Mouse (Mus musculus): ENCODE measurements at regions not wholly inside any gene's neighbourhood (a gene's known extent, or its start where the extent isn't known, plus 50 kb on each side); places are given as distances from the start of the nearest gene placed in this dataset.

DNA sequence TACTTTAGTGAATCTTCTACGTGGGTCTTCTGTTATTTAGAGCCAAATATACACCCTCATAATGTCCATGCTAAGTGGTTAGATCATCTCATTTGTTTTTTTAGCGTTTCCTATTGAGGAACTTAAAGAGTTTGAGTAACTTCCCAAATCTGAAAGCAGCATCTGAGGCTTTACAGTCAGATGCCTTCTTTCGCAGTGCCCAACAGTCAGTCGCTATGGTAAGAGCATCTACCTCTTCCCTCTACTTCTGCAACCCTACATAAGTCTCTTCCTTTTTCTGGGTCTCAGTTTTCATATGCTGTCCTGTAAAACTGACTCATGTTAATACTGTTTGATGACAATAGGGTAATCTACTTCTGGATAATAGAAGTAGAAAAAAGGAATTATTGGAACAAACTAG is 146.8 kb downstream of the Ktn1 start:
- DNase-seq (ENCODE audit: low read depth, low spot score): no peak

DNA sequence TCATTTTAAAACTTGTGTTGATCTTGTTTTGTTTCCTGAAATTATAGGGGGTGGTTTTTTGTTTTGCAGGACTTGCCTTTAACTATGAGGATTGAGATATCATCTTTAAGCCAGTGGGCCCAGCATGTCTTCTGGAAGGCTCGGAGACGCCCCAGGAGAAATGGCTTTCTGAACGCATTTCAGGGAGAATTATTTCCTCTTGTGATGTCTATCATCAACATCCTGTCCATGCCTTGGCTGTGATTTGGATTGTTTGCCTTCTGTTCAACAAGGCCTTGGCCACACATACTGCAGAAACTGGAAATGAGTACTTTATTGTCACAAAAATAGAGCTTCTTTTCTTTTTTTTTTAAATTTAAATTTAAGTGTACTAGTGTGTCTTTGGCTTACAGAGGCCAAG is 150.0 kb downstream of the Ktn1 start:
- no peak for DNase-seq (ENCODE audit: low read depth, low spot score)

DNA sequence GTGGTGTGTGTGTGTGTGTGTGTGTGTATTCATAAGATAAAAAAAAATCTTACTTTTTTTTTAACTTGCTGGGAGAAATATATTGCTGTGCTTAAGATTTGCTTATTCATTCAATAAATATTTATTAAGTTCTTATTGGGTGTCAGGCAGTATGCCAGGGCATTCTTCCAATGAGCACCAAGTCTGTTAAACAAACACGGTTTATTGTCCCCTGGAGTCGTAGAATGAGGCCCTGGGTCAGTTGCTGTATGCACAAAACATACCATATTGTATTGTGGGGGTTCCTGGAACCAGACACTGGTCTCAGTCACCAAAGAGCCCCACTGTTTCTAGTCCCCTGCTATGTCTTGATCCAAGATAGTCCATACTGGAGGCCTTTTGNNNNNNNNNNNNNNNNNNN is 151.3 kb downstream of the Ktn1 start:
- DNase-seq (ENCODE audit: low read depth, low spot score): no peak

DNA sequence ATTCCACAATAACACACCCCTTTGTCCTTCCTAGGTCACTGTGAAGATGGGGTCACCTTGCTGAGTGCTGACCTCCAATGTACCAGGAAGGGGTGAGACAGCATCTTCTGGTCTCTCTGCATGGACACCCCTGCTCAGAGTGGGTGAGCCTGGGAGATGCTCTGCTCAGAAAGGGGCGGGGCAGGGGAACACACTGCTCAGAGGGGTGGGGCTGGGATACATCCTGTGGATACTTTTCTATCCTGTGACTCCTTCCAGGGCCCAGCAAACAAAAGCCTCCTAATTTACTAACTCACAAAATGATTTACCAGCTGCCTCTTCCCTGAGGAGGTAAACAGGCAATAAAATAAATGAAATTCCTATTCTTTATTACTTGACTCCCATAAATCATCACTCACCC is 157.0 kb downstream of the Ktn1 start:
- DNase-seq (ENCODE audit: low read depth, low spot score): no peak

DNA sequence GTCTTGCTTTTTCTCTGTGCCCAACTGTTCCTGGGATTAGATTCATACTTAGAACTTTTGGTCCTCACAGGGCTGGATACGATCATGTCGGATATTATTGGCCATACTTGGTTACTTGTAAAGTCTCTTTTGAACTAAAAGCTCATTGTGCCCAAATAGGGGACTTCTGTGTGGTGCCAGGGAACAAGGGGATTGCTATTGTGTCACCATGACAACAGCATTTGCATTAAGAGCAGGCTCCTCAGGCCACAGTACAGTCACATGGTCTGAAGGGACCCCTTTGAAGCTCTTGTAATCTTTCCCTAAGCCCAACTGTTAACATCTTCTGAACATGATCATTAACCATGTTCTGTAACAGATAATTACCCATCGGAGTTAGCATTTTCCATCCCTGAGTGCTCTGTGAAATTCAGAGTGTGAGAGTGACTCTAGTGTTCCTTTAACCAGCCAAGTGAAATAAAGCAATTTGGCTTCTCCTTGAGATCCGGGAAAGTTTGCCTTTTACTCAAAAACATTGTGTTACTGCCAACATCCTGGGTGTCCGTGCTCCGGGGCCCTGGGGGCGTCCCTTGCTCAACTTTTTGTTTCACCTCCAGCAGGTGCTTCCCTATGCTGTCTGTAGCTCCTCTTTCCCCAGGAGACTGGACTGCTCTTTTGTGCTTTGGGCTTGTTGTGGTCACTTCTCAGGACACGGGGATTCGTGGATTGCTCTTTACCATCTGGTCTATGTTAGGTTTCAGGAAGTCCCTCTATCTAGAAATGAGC is 157.7 kb downstream of the Ktn1 start:
- no peak for DNase-seq (ENCODE audit: low read depth, low spot score)

DNA sequence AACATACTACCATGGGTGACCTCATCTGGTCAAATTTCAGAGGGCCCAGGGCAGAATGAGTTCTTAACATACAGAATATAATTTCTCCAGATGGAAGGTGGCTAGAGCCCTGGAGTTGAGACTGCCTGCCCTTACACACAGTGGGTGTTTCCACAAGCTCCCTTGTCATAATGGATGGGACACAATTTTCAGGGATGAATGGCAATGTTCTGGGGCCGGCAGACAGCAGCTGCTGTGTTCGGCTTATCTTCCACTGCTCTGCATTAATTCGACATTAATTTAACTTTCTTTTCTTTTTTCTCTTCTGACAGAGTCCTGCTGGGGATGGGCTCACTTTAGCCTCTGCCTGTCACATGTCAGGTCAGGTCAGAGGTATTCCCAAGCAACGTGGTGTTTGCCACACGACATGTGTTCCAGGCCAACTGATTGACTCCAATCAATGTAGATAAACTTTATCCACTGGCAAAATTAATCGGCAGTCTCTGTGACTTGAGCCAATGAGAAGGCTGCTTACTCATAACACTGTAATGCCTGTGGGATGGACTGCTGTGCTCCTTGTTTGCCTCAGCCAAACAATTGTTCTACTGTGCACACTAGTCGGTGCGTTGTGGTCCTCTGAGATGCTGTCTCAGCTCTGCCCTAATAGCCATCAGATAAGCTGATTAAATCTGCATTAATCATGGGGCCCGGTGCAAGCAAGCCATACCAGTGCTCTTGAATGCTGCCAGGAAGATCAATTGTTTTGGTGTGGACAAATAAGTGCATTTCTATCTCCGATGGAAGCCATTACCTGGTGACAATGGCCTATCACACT is 160.1 kb downstream of the Ktn1 start:
- DNase-seq (ENCODE audit: low read depth, low spot score): no peak

DNA sequence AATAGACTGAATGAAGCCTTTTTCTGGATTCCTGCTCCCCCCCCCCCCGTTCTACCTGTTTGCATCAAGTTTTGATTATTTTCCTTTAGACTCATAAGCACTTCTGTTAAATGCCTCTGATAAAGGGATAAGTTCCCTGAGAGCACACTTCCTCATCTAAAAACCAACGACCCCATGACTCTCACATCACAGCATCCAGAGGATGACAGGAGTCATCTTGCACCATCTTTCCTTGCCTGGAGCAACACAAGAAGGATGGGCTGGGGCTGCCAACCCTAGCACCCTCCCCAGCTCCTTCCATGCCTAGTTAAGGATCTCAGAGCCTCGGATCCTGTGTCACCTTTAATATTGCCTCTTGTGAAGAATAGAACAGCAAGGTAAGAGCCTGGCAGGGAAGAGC is 170.0 kb downstream of the Ktn1 start:
- DNase-seq (ENCODE audit: low read depth, low spot score): no peak

DNA sequence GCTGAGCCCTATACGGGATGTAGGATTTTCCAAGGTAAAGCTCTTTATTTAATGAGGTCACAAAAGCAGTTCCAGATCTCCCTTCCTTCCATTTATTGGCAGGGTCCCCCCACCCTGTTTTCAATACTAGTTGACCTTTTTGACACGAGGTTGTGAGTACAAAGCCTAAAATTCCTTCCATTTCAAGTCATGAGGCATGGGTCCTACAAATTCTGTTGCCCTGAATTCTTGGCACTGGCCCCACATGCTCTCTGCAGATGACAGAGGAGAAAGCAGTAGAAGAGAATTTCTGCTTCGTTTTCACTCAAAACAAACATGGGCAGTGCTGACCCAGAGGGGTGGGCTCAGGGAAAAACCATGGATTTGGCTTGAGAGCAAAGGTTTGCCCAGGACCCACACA is 170.4 kb downstream of the Ktn1 start:
- no peak for DNase-seq (ENCODE audit: low read depth, low spot score)

DNA sequence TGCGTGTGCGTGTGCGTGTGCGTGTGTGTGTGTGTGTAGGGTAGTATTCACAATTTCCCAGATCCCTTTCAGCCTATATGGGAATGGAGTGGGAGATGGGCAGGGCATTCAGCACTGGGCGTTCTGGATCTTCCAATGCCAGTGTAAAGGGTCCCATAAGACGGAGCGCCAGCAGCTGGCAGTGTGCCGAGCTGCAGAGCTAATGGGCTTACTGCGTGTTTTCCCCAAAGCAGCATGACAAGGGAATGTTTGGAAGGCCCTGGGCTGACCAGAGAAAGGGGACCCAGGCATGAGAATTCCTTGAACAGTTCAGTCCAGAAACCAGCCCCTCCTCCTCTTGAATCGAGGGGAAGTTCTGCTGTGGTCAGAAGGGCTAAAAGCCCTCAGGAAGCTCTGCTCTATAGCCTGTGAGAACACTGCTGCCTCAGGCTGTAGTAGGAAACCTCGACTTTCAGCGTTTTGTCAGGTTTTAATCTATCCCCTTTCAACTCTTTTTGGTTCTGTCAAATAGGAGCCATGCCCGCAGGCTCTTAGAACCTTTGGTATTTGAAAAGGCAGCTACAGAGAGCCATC is 172.4 kb downstream of the Ktn1 start:
- DNase-seq (ENCODE audit: low read depth, low spot score): no peak

DNA sequence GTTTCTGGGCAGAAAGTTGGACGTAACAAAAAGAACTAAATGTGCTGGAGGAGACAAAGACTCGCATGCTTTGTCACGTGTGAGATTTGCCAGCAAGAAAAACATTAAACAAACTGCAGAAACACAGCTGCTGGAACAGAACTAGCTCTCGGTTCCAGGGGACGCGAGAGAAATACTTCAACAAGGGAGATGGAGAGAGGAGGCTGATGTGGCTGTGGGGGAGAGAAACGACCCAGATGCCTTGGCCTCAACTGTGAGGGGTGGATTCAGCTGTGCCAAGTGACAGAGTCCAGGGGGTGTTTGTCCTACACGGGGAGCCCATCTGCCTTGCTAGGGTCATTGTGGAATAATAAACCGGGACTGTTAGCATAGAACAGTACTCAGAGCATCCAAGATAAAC is 174.9 kb downstream of the Ktn1 start:
- DNase-seq (ENCODE audit: low read depth, low spot score): no peak

DNA sequence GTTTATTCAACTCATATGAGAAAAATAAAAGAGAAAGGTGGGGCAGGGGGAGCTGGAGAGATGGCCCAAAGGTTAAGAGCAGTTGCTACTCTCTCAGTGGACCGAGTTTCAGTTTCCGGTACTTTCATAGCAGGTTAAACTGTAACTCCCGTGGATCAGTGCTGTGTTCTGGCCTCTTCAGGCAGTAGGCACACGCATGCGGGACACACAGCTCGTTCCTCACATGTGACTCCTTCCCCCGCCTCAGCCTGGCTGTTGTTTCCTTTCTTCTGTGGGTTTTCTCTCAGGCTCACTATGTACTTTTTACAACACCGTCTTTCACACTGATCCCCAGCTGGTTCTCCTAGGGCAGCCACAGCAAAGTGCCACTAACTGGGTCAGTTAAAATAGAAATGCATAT is 175.4 kb downstream of the Ktn1 start:
- DNase-seq (ENCODE audit: low read depth, low spot score): peak; percentile 2

DNA sequence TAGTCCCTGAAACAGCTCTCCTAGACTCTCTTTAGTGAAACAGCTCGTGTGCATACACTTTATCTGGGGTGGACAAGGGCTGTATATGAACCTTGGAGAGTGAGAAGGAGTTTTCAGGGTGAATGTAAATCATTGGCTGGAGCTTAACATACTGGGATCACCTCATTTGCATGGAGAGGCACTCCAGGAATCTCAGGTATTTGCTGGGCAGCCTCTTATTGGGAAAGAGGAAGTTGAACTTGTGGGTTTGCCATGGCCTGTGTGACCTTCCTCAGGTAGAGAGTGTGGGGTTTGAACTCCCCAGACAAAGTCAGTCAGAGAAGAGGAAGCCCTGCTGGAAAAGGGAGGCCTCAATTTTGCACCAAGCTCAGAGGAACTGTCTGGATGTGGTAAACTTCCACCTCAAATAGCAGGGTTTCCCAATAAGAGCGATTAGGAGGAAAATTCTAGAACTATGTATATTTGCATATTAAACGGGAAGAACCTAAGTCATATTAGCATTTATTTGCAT is 177.3 kb downstream of the Ktn1 start:
- DNase-seq (ENCODE audit: low read depth, low spot score): no peak

DNA sequence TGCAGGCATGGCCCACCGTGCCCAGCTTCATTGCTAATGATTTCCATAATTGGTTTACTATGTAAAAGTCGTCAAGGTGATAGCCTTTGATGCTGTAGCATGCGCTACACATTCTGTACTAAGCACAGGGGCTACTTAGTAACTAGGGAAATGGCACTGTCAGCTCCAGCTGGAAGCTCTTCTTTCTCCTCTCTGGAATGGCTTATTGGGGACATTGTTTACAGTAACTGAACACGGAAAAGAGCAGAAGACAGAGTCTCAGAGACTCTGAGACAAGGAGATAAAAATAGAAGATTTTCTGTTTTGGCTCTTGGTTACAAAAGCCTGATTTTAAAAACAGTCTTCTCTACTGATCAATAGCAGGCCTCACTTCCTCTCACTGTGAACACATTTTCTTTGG is 178.3 kb downstream of the Ktn1 start:
- DNase-seq (ENCODE audit: low read depth, low spot score): no peak

DNA sequence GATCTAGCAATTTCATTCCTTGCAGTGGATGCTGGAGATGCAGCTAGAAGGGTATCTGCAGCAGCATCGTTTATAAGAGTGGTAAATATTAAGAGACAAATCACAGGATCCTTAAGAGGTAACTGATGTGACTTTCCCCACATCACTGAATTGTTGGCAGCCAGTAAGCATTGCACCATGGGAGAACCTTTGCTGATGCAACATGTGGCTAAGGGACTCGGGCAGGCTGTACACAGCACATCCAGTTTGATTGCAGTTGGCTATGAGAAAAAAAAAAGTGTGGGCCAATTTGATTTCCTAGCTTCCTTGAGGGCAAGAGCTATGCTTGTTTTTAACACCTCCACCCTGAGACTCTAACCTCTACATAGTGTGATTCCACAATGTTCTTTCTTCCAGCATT is 179.4 kb downstream of the Ktn1 start:
- DNase-seq (ENCODE audit: low read depth, low spot score): no peak

DNA sequence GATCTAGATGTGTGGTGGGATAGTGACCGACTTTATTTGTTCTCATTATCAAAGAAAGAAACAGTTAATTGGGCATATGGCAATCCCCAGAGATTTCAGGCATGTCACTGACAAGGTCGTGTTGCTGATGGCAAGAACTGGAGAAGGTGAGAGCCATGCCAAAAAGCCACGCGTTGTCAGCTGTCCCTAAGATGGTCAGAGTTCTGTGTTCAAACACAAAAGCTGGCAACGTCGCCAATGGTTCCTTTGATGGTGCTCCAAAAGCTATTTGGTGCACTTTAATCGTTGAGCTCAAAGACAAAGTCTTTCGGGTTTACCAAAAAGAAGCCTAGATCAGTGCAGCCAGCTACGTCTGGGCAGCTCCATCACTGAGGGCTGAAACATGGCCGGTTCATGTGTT is 185.4 kb downstream of the Ktn1 start:
- DNase-seq (ENCODE audit: low read depth, low spot score): no peak

DNA sequence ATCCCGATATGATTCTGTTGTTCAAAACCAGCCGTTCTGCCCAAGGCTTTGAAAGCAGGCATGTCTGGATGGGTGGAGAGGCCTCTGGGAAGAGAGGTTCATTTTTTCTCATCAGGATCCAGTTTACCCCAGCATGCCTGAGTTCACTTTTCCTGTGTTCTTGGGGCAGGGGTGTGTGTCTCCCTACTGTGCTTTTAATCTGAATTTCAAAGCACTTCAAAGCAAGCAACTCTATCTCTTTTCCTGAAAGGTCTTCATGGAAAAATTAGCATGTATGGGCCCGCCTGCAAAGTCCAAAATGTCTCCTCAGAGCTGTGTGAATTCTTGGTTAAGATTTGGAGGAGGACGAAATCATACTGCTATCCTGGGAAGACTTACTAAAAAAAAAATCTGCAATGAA is 187.2 kb downstream of the Ktn1 start:
- DNase-seq (ENCODE audit: low read depth, low spot score): no peak

DNA sequence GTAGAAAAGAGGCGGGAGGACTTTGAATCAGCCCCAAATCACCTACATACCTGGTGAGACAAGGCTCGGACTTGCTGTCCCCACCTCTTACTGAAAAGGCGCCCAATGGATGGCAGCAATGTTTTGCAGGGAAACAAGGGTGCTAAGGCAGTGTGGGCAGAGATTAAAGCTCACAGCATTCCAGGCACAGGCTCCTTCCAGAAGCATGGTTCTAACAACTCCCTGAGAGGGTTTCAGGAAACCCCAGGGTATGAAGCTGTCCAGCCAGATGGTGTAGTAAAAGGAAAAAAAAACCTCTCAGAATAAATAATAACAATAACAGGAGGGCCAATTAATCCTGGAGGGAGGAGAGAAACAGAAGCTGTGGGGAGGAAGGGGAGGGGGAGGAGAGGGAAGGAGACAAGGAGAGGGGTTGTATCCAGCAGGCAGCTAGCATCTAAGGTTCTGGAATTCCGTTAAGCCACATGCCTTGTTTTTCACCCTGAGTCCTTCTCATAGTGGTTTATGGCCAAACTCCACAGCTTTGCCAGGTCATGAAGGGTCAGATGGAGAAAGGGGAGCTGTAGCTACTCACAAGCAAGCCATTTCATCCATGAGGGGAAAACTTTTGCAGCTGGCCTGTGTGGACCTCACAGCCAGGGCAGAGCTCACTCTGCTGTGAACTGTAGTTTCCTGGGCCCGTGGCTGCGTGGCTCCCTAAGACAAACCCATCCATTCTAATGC is 191.4 kb downstream of the Ktn1 start:
- no peak for DNase-seq (ENCODE audit: low read depth, low spot score)

DNA sequence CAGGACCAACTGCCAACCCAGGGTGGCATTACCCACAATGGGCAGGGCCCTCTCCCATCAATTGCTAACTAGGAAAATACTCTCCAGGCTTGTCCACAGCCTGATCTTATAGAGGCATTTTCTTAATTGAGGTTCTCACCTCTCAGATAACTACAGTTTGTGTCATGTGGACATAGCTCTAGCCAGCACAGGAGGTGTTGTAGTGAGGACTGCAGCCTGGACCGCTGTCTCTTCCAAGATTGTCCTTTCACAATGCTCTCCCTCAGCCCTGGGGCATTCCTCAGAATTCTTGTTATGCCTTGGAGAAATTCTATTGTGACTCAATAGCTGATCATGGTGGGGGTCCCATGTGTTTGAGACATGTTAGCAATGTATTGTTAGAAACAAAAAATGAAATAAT is 196.1 kb downstream of the Ktn1 start:
- no peak for DNase-seq (ENCODE audit: low read depth, low spot score)

DNA sequence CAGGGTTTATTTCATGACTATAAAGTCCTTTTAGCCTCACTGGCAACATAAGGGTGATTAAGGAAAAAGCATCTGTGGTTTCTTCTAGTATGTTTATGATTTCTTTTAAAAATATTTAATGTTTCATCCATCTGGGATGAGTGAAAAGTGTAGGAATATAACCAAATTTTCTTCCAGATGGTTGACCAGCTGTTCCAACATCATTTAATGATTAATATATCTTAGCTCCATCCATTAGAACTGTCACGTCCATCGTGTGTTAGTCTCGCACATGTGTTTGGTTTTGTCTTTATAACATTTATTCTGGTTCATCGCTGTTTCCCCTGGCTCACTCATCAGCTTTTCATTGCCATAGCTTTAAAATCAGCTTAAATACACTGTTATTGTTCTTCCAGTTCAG is 200.6 kb downstream of the Ktn1 start:
- no peak for DNase-seq (ENCODE audit: low read depth, low spot score)

DNA sequence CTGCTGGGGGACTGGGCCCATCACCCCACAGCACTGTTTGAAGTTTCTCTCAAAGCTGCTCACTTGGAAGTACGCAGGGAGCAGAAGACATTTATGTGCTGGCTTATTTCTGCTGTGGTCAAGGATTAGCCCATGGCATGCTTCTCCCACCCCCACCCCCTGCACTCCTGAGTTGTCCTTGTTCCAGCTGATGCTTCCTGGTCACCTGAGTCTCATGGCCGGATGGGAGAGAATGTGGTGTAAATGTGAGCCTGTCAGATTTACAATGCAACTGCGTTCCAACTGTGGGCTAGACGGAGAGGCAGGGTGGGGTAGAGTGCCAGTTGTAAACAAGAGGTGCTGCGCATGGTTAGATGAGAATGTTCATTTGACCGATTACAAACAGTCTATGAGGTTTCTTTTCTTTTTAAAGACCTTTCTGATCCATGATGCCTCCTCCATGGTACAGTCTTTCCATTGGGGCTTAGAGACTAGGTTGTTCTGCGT is 208.1 kb downstream of the Ktn1 start:
- DNase-seq (ENCODE audit: low read depth, low spot score): no peak

DNA sequence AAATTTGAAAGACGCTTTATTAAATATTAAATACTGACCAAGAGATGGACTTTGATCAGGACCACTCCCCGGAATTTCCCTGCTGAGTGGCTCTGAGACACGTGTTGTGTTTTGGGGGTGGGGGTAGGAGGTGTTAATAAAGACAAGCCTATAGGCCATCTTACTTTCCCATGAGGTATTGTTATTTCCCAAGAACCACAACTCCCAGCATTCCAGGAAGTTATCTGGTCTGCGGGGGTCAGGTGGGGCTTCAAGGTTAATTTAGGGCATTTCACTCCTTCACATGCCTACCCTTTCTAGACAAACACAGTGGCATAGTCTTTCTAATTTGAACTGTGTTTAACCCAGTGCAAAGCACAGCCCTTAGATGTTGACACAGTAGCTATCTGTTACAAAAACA is 209.0 kb downstream of the Ktn1 start:
- no peak for DNase-seq (ENCODE audit: low read depth, low spot score)
